Mouse (Mus musculus) mature B cell (primary cell): ENCODE results near the gene Tprg.

Source experiments
- in situ Hi-C: fragments of 300-500 bp; cut with MboI; formaldehyde crosslinking; loops from 2 replicates; pipeline ENCODE4 v1.14.3; 2019

Gene Tprg

DNA sequence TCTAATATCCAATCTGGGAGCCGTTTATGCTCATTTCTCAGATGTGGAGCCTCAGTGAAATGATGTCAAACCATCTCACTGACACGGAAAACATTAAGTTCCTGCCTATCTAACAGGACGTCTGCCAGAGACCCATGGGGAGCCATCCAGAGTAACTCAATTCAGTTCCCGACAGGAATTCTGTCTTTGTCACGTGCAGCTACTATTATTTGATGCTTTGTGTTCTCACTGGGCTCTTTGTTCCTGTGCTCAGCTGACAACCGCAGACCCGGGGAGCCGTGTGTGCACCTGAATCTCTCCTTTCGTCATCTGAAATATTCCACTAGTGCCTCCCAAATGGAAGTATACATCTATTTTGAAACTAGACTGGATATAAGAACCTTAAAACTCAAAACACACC is 138.3 kb downstream of the Tprg start:
- in situ Hi-C loops = no loop called here

DNA sequence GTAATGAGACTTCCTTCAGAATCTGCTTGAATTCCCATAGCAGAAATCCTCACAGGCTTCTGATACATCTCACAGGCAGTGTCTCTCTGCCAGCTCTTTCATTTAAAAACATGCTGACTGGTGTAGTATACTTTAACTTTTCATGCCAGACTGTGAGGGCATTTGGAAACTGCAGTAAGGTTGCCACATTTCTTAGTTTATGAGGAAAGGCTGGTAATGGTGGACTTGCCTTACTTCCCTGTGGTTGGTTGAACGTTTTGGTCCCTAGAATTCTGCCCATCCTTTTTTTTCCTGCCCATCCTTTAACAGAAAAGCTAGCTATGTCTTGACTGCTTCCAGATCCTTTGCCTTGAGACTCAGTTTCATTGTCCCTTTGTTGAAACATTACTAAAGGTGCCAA is 138.8 kb downstream of the Tprg start:
- in situ Hi-C loops = no loop called here

DNA sequence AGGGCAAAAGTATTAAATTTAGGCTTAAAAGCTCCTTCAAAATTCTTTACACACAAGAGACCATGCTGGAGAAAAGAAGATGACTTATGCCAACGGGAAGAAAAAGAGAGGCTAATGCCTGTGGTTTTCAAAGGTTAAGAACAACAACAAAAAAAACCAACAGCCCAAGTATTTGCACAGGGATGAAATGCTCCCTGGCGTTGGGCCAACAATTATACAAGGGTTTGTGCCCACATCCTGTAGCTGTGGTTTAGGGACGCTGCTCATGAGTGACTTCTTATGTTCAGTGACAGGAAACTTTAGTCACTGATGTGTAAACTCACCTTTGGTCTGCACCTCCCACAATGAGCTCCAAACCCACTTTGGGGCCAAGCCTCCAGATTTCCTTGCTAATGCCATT is 139.6 kb downstream of the Tprg start:
- in situ Hi-C loops = no loop called here

DNA sequence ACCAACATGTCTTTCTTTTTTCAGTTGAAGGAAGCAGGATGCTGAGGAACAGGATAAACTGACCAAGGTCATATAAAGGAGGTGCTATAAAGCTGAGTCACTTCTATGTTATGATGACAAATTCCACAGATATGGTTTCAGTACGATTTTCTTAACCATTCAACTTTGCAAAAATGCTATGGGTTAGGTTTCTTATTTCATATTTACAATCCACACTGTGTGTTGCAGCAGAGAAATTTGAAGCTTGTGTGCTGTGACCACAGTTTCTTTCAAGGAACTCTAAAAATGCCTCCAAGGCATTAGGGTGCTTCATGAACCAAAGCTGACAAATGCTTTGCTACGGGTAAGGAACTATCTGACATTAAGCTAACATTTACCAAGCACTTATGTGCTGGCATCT is 153.4 kb downstream of the Tprg start:
- in situ Hi-C loops = no loop called here

DNA sequence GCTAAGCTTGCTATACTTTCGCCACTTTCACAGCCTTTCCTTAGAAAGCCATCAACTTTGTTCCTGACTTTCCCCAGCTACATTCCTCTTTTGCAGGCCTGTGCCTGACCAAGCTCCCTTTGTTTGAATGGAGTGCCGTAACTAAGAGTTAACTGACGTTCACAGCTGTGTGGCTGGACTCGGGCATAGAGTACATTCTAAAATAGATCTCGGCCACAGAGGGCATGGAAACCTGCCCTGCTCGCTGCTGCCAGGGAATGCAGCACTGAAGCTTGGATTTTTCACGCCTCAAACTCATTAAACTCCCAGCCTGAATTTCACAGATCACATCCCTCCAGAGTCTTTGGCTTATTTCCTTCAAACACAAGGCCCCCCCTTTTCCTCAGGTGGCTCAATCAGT is 159.0 kb downstream of the Tprg start:
- in situ Hi-C loops = no loop called here

DNA sequence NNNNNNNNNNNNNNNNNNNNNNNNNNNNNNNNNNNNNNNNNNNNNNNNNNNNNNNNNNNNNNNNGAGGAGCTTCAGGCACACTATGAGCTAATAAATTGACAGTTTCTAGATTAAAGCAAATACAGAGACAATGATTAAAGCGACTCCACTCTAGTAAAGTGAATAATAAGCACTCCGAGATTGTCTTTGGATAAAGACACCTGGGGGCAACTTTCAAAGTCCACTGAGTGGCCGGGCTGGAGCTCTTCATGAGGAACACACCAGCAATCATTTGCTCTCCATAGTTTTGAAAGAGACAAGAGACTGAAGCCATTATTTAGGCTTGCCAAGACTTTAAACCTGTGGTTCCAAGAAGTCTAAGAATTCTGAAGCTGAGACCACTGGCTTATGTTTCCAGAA is 164.9 kb downstream of the Tprg start:
- in situ Hi-C loops = no loop called here

DNA sequence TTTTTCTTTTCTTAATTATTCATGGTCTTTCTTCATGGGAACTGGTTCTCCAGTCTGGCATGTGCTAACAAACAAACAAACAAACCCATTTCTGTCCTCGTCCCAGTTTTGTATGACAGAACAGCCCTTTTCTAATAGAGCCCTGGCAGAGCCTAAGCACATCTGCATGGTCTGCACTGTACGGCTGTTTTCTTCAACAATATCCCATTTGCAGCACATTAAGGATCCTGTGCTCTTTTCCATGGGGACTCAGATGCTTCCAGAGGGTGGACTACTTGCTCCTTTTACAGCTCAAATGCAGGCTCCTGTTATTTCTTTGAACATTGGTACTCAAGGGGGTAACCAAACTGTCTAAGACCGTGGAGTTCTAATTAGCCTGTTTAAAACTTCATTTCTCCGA is 178.1 kb downstream of the Tprg start:
- in situ Hi-C loops = no loop called here

DNA sequence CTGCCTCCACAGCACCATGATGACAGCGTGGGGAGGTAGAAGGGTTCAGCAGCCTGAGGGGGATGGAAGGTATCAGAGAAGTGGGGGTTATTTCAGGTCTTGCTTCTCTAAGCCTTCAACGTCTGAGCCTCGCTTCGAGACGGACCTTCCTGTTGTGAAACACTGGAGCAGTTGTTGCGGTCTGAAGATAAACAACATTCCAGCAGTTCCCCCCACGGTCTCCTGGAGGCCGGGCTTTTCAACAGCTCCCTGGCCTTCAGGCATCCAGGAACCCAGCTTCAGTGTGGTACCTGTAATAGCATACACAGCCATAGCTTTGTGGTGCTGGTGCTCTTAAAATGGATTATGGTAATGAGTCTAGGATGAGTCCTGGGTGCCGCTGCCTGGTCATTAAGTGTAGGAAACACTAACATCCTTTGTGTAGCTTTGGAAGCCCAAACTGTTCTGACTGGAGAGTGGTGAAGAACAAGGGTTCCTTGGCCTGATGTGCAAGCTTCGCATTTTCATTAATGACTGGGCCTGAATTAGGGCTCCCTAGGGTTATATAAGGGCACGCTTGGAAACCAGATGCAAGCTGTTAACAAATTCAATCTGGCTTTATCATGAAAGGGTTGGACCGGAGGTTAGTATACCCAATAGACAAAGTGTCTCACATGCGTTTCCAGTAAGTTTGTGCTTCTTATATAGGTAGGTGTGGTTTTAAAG is 179.0 kb downstream of the Tprg start:
- in situ Hi-C loops = no loop called here

DNA sequence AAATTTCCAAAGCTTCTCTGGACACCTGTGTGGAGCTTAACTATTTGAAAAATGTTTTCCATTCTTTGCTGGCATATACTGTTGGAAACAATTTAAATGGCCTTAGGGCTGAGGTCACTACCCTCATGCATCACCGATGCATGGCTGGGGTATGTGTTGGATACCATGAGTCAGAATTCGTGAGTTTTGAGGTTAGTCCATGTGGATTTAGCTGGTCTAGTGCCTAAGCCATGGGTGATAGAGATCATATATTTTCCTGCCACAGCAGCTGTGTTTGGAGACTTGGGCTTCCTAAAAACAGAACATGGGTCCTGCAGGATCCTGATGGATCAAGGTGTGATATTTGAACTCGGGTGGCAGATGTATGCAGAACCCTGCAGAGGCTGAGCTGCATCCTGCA is 181.4 kb downstream of the Tprg start:
- in situ Hi-C loops = no loop called here

DNA sequence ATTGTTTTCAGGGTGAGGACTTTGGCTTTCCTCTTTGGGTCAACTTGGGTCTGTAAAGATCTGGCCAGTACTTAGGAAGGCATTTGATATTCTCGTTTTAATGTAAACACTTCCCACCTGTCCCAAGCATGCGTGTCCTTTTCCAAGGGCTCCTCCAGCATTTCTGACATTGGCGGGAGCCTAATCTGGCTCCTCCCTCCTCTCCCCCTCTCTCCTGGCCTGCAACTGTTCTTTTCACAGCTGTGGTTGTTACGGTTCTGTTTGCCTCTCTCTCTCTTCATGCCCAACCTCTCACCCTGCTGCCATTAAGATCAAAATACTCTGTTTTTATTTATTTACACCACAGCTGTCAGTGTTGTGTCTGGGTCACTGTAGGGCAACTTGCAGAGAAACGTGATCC is 182.0 kb downstream of the Tprg start:
- in situ Hi-C loops = no loop called here
